Mouse (Mus musculus): ENCODE measurements around the gene Fut9. TPM values are rescaled to one million over a fixed set of nuclear protein-coding genes. Genes with fewer than 3 reads are reported as not detected.

The Fut9 gene
- polyA plus RNA-seq, 1 experiment from 2014 or later, result 0.08 TPM

- ATAC-seq (replicated peaks; ENCODE audit: low FRiP score, low TSS enrichment, low read depth) (no peak), DNase-seq (ENCODE audit: low spot score) (no peak)
- Histone ChIP-seq H3K27me3 (replicated peaks; ENCODE audit: control insufficient read depth, insufficient read depth, low read length) (no peaks in the 10 kb centered on the region), H3K4me3 (ENCODE audit: low read depth, low read length) (no peak overlapping the region), H3K4me1 (replicated peaks; ENCODE audit: control insufficient read depth, insufficient read depth, low read length) (no peaks in the 10 kb centered on the region), H3K36me3 (ENCODE audit: control insufficient read depth, insufficient read depth, low read length) (no peaks in the 10 kb centered on the region), H3K9ac (ENCODE audit: low read length) (no peak overlapping the region), H3K27ac (ENCODE audit: low read depth) (no peak overlapping the region), H3K4me2 (ENCODE audit: low read length) (no peak overlapping the region), H3K9me3 (ENCODE audit: control insufficient read depth, low read length) (no peaks in the 10 kb centered on the region)
- WGBS, result 67% methylated on average over 1 of the region's 1 CpGs
Measured at GRCm38 (mm10) chr4:25664196-25664595, 135.8 kb downstream of the Fut9 start.

GRCm38 (mm10) chr4:25661204-25661727 is 138.8 kb downstream of the Fut9 start:
- DNase-seq (ENCODE audit: low spot score) (no peak), ATAC-seq (replicated peaks; ENCODE audit: low FRiP score, low TSS enrichment, low read depth) (no peak)
- H3K27ac ChIP-seq (ENCODE audit: low read depth), result no peak overlapping the region
- no peaks in the 10 kb centered on the region for H3K36me3 ChIP-seq (ENCODE audit: control insufficient read depth, insufficient read depth, low read length)
- 70% methylated on average over 3 of the region's 3 CpGs for WGBS
- no peak overlapping the region for H3K9ac ChIP-seq (ENCODE audit: low read length)
- H3K4me3 ChIP-seq (ENCODE audit: low read depth, low read length), result no peak overlapping the region
- no peaks in the 10 kb centered on the region for H3K27me3 ChIP-seq (replicated peaks; ENCODE audit: control insufficient read depth, insufficient read depth, low read length)
- H3K4me2 ChIP-seq (ENCODE audit: low read length), result no peak overlapping the region
- no peaks in the 10 kb centered on the region for H3K9me3 ChIP-seq (ENCODE audit: control insufficient read depth, low read length)
- no peaks in the 10 kb centered on the region for H3K4me1 ChIP-seq (replicated peaks; ENCODE audit: control insufficient read depth, insufficient read depth, low read length)

- no peak overlapping the region for H3K9ac ChIP-seq (ENCODE audit: low read length)
- no peaks in the 10 kb centered on the region for H3K9me3 ChIP-seq (ENCODE audit: control insufficient read depth, low read length)
- DNase-seq (ENCODE audit: low spot score) (no peak), ATAC-seq (replicated peaks; ENCODE audit: low FRiP score, low TSS enrichment, low read depth) (no peak)
- H3K36me3 ChIP-seq (ENCODE audit: control insufficient read depth, insufficient read depth, low read length), result no peaks in the 10 kb centered on the region
- no peaks in the 10 kb centered on the region for H3K27me3 ChIP-seq (replicated peaks; ENCODE audit: control insufficient read depth, insufficient read depth, low read length)
- 76% methylated on average over 3 of the region's 3 CpGs for WGBS
- no peaks in the 10 kb centered on the region for H3K4me1 ChIP-seq (replicated peaks; ENCODE audit: control insufficient read depth, insufficient read depth, low read length)
- H3K27ac ChIP-seq (ENCODE audit: low read depth), result no peak overlapping the region
- H3K4me3 ChIP-seq (ENCODE audit: low read depth, low read length), result no peak overlapping the region
- no peak overlapping the region for H3K4me2 ChIP-seq (ENCODE audit: low read length)
Measured at GRCm38 (mm10) chr4:25658792-25659191, 141.3 kb downstream of the Fut9 start.

GRCm38 (mm10) chr4:25651902-25652301 is 148.1 kb downstream of the Fut9 start:
- WGBS, result 79% methylated on average over 3 of the region's 3 CpGs
- H3K27ac ChIP-seq (ENCODE audit: low read depth), result no peak overlapping the region

GRCm38 (mm10) chr4:25648107-25648506 is 151.9 kb downstream of the Fut9 start:
- H3K36me3 ChIP-seq (ENCODE audit: control insufficient read depth, insufficient read depth, low read length), result no peaks in the 10 kb centered on the region
- 90% methylated on average over 2 of the region's 2 CpGs for WGBS
- no peak for ATAC-seq (replicated peaks; ENCODE audit: low FRiP score, low TSS enrichment, low read depth)

More at GRCm38 (mm10) chr4:25651902-25652301, 148.1 kb downstream of the Fut9 start:
- no peak for DNase-seq (ENCODE audit: low spot score)
- Histone ChIP-seq H3K27me3 (replicated peaks; ENCODE audit: control insufficient read depth, insufficient read depth, low read length) (no peaks in the 10 kb centered on the region), H3K36me3 (ENCODE audit: control insufficient read depth, insufficient read depth, low read length) (no peaks in the 10 kb centered on the region), H3K9me3 (ENCODE audit: control insufficient read depth, low read length) (no peaks in the 10 kb centered on the region), H3K9ac (ENCODE audit: low read length) (no peak overlapping the region), H3K4me2 (ENCODE audit: low read length) (no peak overlapping the region), H3K4me3 (ENCODE audit: low read depth, low read length) (no peak overlapping the region), H3K4me1 (replicated peaks; ENCODE audit: control insufficient read depth, insufficient read depth, low read length) (no peaks in the 10 kb centered on the region)
- no peak for ATAC-seq (replicated peaks; ENCODE audit: low FRiP score, low TSS enrichment, low read depth)

GRCm38 (mm10) chr4:25647593-25647992 is 152.5 kb downstream of the Fut9 start:
- no peak overlapping the region for H3K4me2 ChIP-seq (ENCODE audit: low read length)
- H3K27me3 ChIP-seq (replicated peaks; ENCODE audit: control insufficient read depth, insufficient read depth, low read length), result no peaks in the 10 kb centered on the region
- H3K4me1 ChIP-seq (replicated peaks; ENCODE audit: control insufficient read depth, insufficient read depth, low read length), result no peaks in the 10 kb centered on the region
- WGBS, result 66% methylated on average over 1 of the region's 1 CpGs
- DNase-seq (ENCODE audit: low spot score), result no peak
- H3K9me3 ChIP-seq (ENCODE audit: control insufficient read depth, low read length), result no peaks in the 10 kb centered on the region
- H3K27ac ChIP-seq (ENCODE audit: low read depth), result no peak overlapping the region
- no peak overlapping the region for H3K9ac ChIP-seq (ENCODE audit: low read length)
- ATAC-seq (replicated peaks; ENCODE audit: low FRiP score, low TSS enrichment, low read depth), result no peak
- no peak overlapping the region for H3K4me3 ChIP-seq (ENCODE audit: low read depth, low read length)
- no peaks in the 10 kb centered on the region for H3K36me3 ChIP-seq (ENCODE audit: control insufficient read depth, insufficient read depth, low read length)

More at GRCm38 (mm10) chr4:25648107-25648506, 151.9 kb downstream of the Fut9 start:
- Histone ChIP-seq H3K4me1 (replicated peaks; ENCODE audit: control insufficient read depth, insufficient read depth, low read length) (no peaks in the 10 kb centered on the region), H3K4me2 (ENCODE audit: low read length) (no peak overlapping the region), H3K27ac (ENCODE audit: low read depth) (no peak overlapping the region), H3K9ac (ENCODE audit: low read length) (no peak overlapping the region), H3K27me3 (replicated peaks; ENCODE audit: control insufficient read depth, insufficient read depth, low read length) (no peaks in the 10 kb centered on the region), H3K4me3 (ENCODE audit: low read depth, low read length) (no peak overlapping the region), H3K9me3 (ENCODE audit: control insufficient read depth, low read length) (no peaks in the 10 kb centered on the region)
- DNase-seq (ENCODE audit: low spot score), result no peak

GRCm38 (mm10) chr4:25645580-25645979 is 154.5 kb downstream of the Fut9 start:
- Histone ChIP-seq H3K27ac (ENCODE audit: low read depth) (no peak overlapping the region), H3K4me3 (ENCODE audit: low read depth, low read length) (no peak overlapping the region), H3K9ac (ENCODE audit: low read length) (no peak overlapping the region), H3K4me1 (replicated peaks; ENCODE audit: control insufficient read depth, insufficient read depth, low read length) (no peaks in the 10 kb centered on the region), H3K4me2 (ENCODE audit: low read length) (no peak overlapping the region), H3K9me3 (ENCODE audit: control insufficient read depth, low read length) (no peaks in the 10 kb centered on the region), H3K36me3 (ENCODE audit: control insufficient read depth, insufficient read depth, low read length) (no peaks in the 10 kb centered on the region), H3K27me3 (replicated peaks; ENCODE audit: control insufficient read depth, insufficient read depth, low read length) (no peaks in the 10 kb centered on the region)
- ATAC-seq (replicated peaks; ENCODE audit: low FRiP score, low TSS enrichment, low read depth), result no peak
- WGBS, result 72% methylated on average over 2 of the region's 2 CpGs
- DNase-seq (ENCODE audit: low spot score), result no peak

- H3K4me1 ChIP-seq (replicated peaks; ENCODE audit: control insufficient read depth, insufficient read depth, low read length), result no peaks in the 10 kb centered on the region
- 84% methylated on average over 4 of the region's 4 CpGs for WGBS
- no peak for ATAC-seq (replicated peaks; ENCODE audit: low FRiP score, low TSS enrichment, low read depth)
Measured at GRCm38 (mm10) chr4:25641993-25642392, 158.1 kb downstream of the Fut9 start.

GRCm38 (mm10) chr4:25633262-25633661 is 166.8 kb downstream of the Fut9 start:
- Histone ChIP-seq H3K36me3 (ENCODE audit: control insufficient read depth, insufficient read depth, low read length) (no peaks in the 10 kb centered on the region), H3K9ac (ENCODE audit: low read length) (no peak overlapping the region), H3K27ac (ENCODE audit: low read depth) (no peak overlapping the region), H3K27me3 (replicated peaks; ENCODE audit: control insufficient read depth, insufficient read depth, low read length) (no peaks in the 10 kb centered on the region), H3K4me2 (ENCODE audit: low read length) (no peak overlapping the region), H3K4me3 (ENCODE audit: low read depth, low read length) (no peak overlapping the region), H3K9me3 (ENCODE audit: control insufficient read depth, low read length) (no peaks in the 10 kb centered on the region), H3K4me1 (replicated peaks; ENCODE audit: control insufficient read depth, insufficient read depth, low read length) (no peaks in the 10 kb centered on the region)
- no peak for DNase-seq (ENCODE audit: low spot score)
- 90% methylated on average over 2 of the region's 2 CpGs for WGBS
- no peak for ATAC-seq (replicated peaks; ENCODE audit: low FRiP score, low TSS enrichment, low read depth)

More at GRCm38 (mm10) chr4:25641993-25642392, 158.1 kb downstream of the Fut9 start:
- H3K27ac ChIP-seq (ENCODE audit: low read depth), result no peak overlapping the region
- H3K9ac ChIP-seq (ENCODE audit: low read length), result no peak overlapping the region
- H3K4me3 ChIP-seq (ENCODE audit: low read depth, low read length), result no peak overlapping the region
- no peak overlapping the region for H3K4me2 ChIP-seq (ENCODE audit: low read length)
- no peak for DNase-seq (ENCODE audit: low spot score)
- H3K27me3 ChIP-seq (replicated peaks; ENCODE audit: control insufficient read depth, insufficient read depth, low read length), result no peaks in the 10 kb centered on the region
- no peaks in the 10 kb centered on the region for H3K36me3 ChIP-seq (ENCODE audit: control insufficient read depth, insufficient read depth, low read length)
- H3K9me3 ChIP-seq (ENCODE audit: control insufficient read depth, low read length), result no peaks in the 10 kb centered on the region

Data from intestine, embryonic 14.5 days (tissue).